Mouse (Mus musculus) cerebellum, adult 2 months (tissue): ENCODE results near the gene Zfp526.

Experiments
- CTCF ChIP-seq: fragments of 200-500 bp; IDR thresholded peaks from 2 replicates; pipeline ENCODE4 v1.5.1; 2011; ENCODE audit warnings: low read depth, mild to moderate bottlenecking, control low read depth, low read length, moderate library complexity, borderline replicate concordance; ENCODE audit not compliant: insufficient read depth
- POLR2A ChIP-seq: fragments of 200-500 bp; IDR thresholded peaks from 2 replicates; pipeline ENCODE4 v1.6.1; 2011; ENCODE audit warnings: low read length, control low read depth, borderline replicate concordance; ENCODE audit not compliant: insufficient read depth

DNA sequence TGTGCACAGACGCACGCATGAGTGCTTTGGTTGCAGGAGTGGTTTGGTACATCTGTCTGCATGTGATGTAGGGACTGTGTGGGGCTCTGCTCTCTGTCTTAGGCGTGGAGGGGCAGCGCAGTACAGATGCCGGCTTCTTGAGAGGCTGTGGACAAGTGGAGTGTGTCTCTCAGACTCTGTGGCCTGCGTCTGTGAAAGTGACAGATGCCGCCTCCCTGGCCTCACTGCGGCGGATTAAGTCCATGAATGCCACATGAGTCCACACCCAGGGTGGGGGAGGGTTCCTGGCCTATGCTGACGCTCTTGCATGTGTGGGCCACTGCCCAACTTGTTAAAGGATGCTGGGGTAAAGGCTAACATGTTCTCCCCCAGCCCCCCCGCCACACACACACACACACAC lies 46.9 kb upstream of the Zfp526 start:
- TF ChIP-seq POLR2A (no peak), CTCF (no peak)
